Mouse (Mus musculus) intestine, embryonic 16.5 days (tissue): ENCODE measurements around the gene Fndc3a. TPM values are rescaled to one million over a fixed set of nuclear protein-coding genes. Genes with fewer than 3 reads are reported as not detected.

ENCODE experiments used
- ATAC-seq: fragments of 200-750 bp; cut with Nextera tagmentation; 2 replicates; pipeline ENCODE4 v1.8.0; 2017; ENCODE audit warnings: moderate TSS enrichment, moderate library complexity
- H3K27ac ChIP-seq: fragments of 300-500 bp; sonication (generic); 2 replicates; pipeline ENCODE4 v1.5.1; 2014; ENCODE audit warnings: mild to moderate bottlenecking, low read length
- H3K27me3 ChIP-seq: fragments of 300-500 bp; sonication (generic); replicated peaks from 2 replicates; pipeline ENCODE4 v1.6.1; 2014; ENCODE audit warnings: low read length, control low read depth, mixed read lengths; ENCODE audit not compliant: control insufficient read depth, insufficient read depth
- H3K36me3 ChIP-seq: fragments of 300-500 bp; sonication (generic); 2 replicates; pipeline ENCODE4 v1.6.1; 2014; ENCODE audit warnings: low read length, control low read depth; ENCODE audit not compliant: control insufficient read depth, insufficient read depth
- H3K4me1 ChIP-seq: fragments of 300-500 bp; sonication (generic); 2 replicates; pipeline ENCODE4 v1.6.1; 2014; ENCODE audit warnings: low read length, control low read depth, mixed read lengths; ENCODE audit not compliant: control insufficient read depth, insufficient read depth
- H3K4me2 ChIP-seq: fragments of 300-500 bp; sonication (generic); 2 replicates; pipeline ENCODE4 v1.6.1; 2014; ENCODE audit warnings: low read depth, low read length, control low read depth
- H3K4me3 ChIP-seq: fragments of 300-500 bp; sonication (generic); 2 replicates; pipeline ENCODE4 v1.5.1; 2014; ENCODE audit warnings: mild to moderate bottlenecking, low read length
- H3K9ac ChIP-seq: fragments of 300-500 bp; sonication (generic); 2 replicates; pipeline ENCODE4 v1.6.1; 2014; ENCODE audit warnings: low read depth, low read length
- H3K9me3 ChIP-seq: fragments of 300-500 bp; sonication (generic); 2 replicates; pipeline ENCODE4 v1.6.1; 2016; ENCODE audit warnings: low read length, control low read depth; ENCODE audit not compliant: control insufficient read depth
- WGBS: fragments of 180-500 bp; shearing (Covaris S2); extraction: QIAGEN DNeasy Blood & Tissue Kit; methylation state at CpG from one replicate; pipeline ENCODE4 v1.1.7; 2014; 5-methylcytosine and 5-hydroxymethylcytosine counted together
- polyA plus RNA-seq: library from polyadenylated mRNA; unstranded; fragments of >200 nt; fragmentation: Nextera tagmentation; extraction: Ambion mirVana; gene quantifications from 2 replicates; pipeline ENCODE4 v1.2.1, GENCODE M21; 2015

Fndc3a gene
- polyA plus RNA-seq, 1 experiment from 2014 or later, result 42.4 TPM

GRCm38 (mm10) chr14:72527126-72527525 lies 182.7 kb downstream of the Fndc3a start:
- no peak overlapping the region for H3K4me3 ChIP-seq
- no peak overlapping the region for H3K9ac ChIP-seq
- H3K36me3 ChIP-seq, result no peaks in the 10 kb centered on the region
- ATAC-seq, result no peak
- peaks cover 15% of the 10 kb centered on the region for H3K27me3 ChIP-seq
- no peak overlapping the region for H3K4me2 ChIP-seq
- H3K27ac ChIP-seq, result no peak overlapping the region
- no peaks in the 10 kb centered on the region for H3K9me3 ChIP-seq
- WGBS, result 78% methylated on average over 1 of the region's 1 CpGs
- H3K4me1 ChIP-seq, result peaks cover 4% of the 10 kb centered on the region; the same call in 1 of the 2 replicates

GRCm38 (mm10) chr14:72519561-72519960 lies 190.2 kb downstream of the Fndc3a start:
- Histone ChIP-seq H3K4me1 (no peaks in the 10 kb centered on the region), H3K9me3 (no peaks in the 10 kb centered on the region), H3K27ac (no peak overlapping the region), H3K4me2 (no peak overlapping the region), H3K4me3 (no peak overlapping the region), H3K27me3 (no peaks in the 10 kb centered on the region), H3K36me3 (no peaks in the 10 kb centered on the region), H3K9ac (no peak overlapping the region)
- WGBS, result 37% methylated on average over 2 of the region's 2 CpGs
- ATAC-seq, result no peak

- Histone ChIP-seq H3K27me3 (no peaks in the 10 kb centered on the region), H3K36me3 (no peaks in the 10 kb centered on the region), H3K9ac (no peak overlapping the region), H3K4me3 (no peak overlapping the region), H3K4me2 (no peak overlapping the region), H3K9me3 (no peaks in the 10 kb centered on the region), H3K4me1 (no peaks in the 10 kb centered on the region), H3K27ac (no peak overlapping the region)
- ATAC-seq, result no peak
- WGBS, result 71% methylated on average over 6 of the region's 6 CpGs
Observed at GRCm38 (mm10) chr14:72518786-72519185, 191.0 kb downstream of the Fndc3a start.

GRCm38 (mm10) chr14:72516376-72516775 lies 193.4 kb downstream of the Fndc3a start:
- ATAC-seq, result no peak
- H3K9me3 ChIP-seq, result no peaks in the 10 kb centered on the region
- no peak overlapping the region for H3K4me3 ChIP-seq
- WGBS, result 25% methylated on average over 5 of the region's 5 CpGs
- H3K4me2 ChIP-seq, result no peak overlapping the region
- no peaks in the 10 kb centered on the region for H3K27me3 ChIP-seq
- H3K9ac ChIP-seq, result no peak overlapping the region
- H3K27ac ChIP-seq, result no peak overlapping the region
- no peaks in the 10 kb centered on the region for H3K36me3 ChIP-seq
- no peaks in the 10 kb centered on the region for H3K4me1 ChIP-seq

- Histone ChIP-seq H3K4me3 (peak overlapping the region; percentile 37), H3K9me3 (no peaks in the 10 kb centered on the region), H3K36me3 (no peaks in the 10 kb centered on the region), H3K4me1 (0 out of 2 replicates have a peak, but pooled peaks cover 8% of the 10 kb centered on the region), H3K4me2 (peak overlapping the region; percentile 70), H3K9ac (peak overlapping the region; percentile 41), H3K27me3 (no peaks in the 10 kb centered on the region), H3K27ac (no peak overlapping the region)
- 20% methylated on average over 11 of the region's 11 CpGs for WGBS
- peak; percentile 16; the same call in 1 of the 2 replicates for ATAC-seq
Observed at GRCm38 (mm10) chr14:72506723-72507420, 202.9 kb downstream of the Fndc3a start.

- Histone ChIP-seq H3K27ac (no peak overlapping the region), H3K9me3 (no peaks in the 10 kb centered on the region), H3K36me3 (no peaks in the 10 kb centered on the region), H3K4me2 (peak overlapping the region; percentile 70), H3K4me3 (peak overlapping the region; percentile 37), H3K4me1 (0 out of 2 replicates have a peak, but pooled peaks cover 8% of the 10 kb centered on the region), H3K27me3 (no peaks in the 10 kb centered on the region), H3K9ac (peak overlapping the region; percentile 41)
- WGBS, result 13% methylated on average over 12 of the region's 12 CpGs
- ATAC-seq, result peak; percentile 65
Observed at GRCm38 (mm10) chr14:72506018-72506722, 203.6 kb downstream of the Fndc3a start.

GRCm38 (mm10) chr14:72504985-72505384 lies 204.8 kb downstream of the Fndc3a start:
- Histone ChIP-seq H3K9me3 (no peaks in the 10 kb centered on the region), H3K9ac (no peak overlapping the region), H3K27ac (no peak overlapping the region), H3K4me1 (0 out of 2 replicates have a peak, but pooled peaks cover 8% of the 10 kb centered on the region), H3K4me3 (no peak overlapping the region), H3K27me3 (no peaks in the 10 kb centered on the region), H3K36me3 (no peaks in the 10 kb centered on the region), H3K4me2 (no peak overlapping the region)
- WGBS, result 96% methylated on average over 1 of the region's 1 CpGs
- ATAC-seq, result no peak; the same call in 1 of the 2 replicates

- Histone ChIP-seq H3K27me3 (no peaks in the 10 kb centered on the region), H3K4me3 (no peak overlapping the region), H3K27ac (no peak overlapping the region), H3K36me3 (no peaks in the 10 kb centered on the region), H3K9me3 (no peaks in the 10 kb centered on the region), H3K4me1 (0 out of 2 replicates have a peak, but pooled peaks cover 8% of the 10 kb centered on the region), H3K9ac (no peak overlapping the region), H3K4me2 (no peak overlapping the region)
- no peak for ATAC-seq
- 60% methylated on average over 6 of the region's 6 CpGs for WGBS
Observed at GRCm38 (mm10) chr14:72503241-72503640, 206.6 kb downstream of the Fndc3a start.

- H3K36me3 ChIP-seq, result no peaks in the 10 kb centered on the region
- no peak for ATAC-seq
- no peaks in the 10 kb centered on the region for H3K4me1 ChIP-seq
- no peaks in the 10 kb centered on the region for H3K27me3 ChIP-seq
- H3K9me3 ChIP-seq, result no peaks in the 10 kb centered on the region
- no peak overlapping the region for H3K4me2 ChIP-seq
- H3K27ac ChIP-seq, result no peak overlapping the region
- 92% methylated on average over 1 of the region's 1 CpGs for WGBS
- no peak overlapping the region for H3K9ac ChIP-seq
- no peak overlapping the region for H3K4me3 ChIP-seq
Observed at GRCm38 (mm10) chr14:72493775-72494174, 216.0 kb downstream of the Fndc3a start.
